Mouse (Mus musculus) liver, embryonic 12.5 days (tissue): ENCODE measurements around the gene Ccdc157. TPM values are rescaled to one million over a fixed set of nuclear protein-coding genes. Genes with fewer than 3 reads are reported as not detected.

Source experiments
- ATAC-seq: fragments of 200-750 bp; cut with Nextera tagmentation; 2 replicates; pipeline ENCODE4 v1.8.0; 2017; ENCODE audit warnings: moderate number of reproducible peaks, mild to moderate bottlenecking, moderate library complexity
- H3K27ac ChIP-seq: fragments of 300-500 bp; sonication (generic); 2 replicates; pipeline ENCODE4 v1.5.1; 2016; ENCODE audit warnings: mild to moderate bottlenecking
- H3K27me3 ChIP-seq: fragments of 300-500 bp; sonication (generic); replicated peaks from 2 replicates; pipeline ENCODE4 v1.6.1; 2016; ENCODE audit warnings: mild to moderate bottlenecking, moderate library complexity
- H3K36me3 ChIP-seq: fragments of 300-500 bp; sonication (generic); 2 replicates; pipeline ENCODE4 v1.6.1; 2016; ENCODE audit warnings: mild to moderate bottlenecking, moderate library complexity
- H3K4me1 ChIP-seq: fragments of 300-500 bp; sonication (generic); 2 replicates; pipeline ENCODE4 v1.6.1; 2016
- H3K4me2 ChIP-seq: fragments of 300-500 bp; sonication (generic); 2 replicates; pipeline ENCODE4 v1.6.1; 2016; ENCODE audit warnings: mild to moderate bottlenecking, moderate library complexity
- H3K4me3 ChIP-seq: fragments of 300-500 bp; sonication (generic); 2 replicates; pipeline ENCODE4 v1.5.1; 2016; ENCODE audit warnings: mild to moderate bottlenecking, moderate library complexity
- H3K9ac ChIP-seq: fragments of 300-500 bp; sonication (generic); 2 replicates; pipeline ENCODE4 v1.6.1; 2016; ENCODE audit warnings: mild to moderate bottlenecking, moderate library complexity
- H3K9me3 ChIP-seq: fragments of 300-500 bp; sonication (generic); replicated peaks from 2 replicates; pipeline ENCODE4 v1.6.1; 2016; ENCODE audit warnings: mild to moderate bottlenecking, moderate library complexity
- WGBS: fragments of 180-500 bp; shearing (Covaris S2); methylation state at CpG from one replicate; pipeline ENCODE4 v1.1.7; 2016; ENCODE audit not compliant: insufficient replicate concordance; 5-methylcytosine and 5-hydroxymethylcytosine counted together
- polyA plus RNA-seq: library from polyadenylated mRNA; unstranded; fragments of >200 nt; fragmentation: Nextera tagmentation; extraction: Ambion mirVana; gene quantifications from 2 replicates; pipeline ENCODE4 v1.2.1, GENCODE M21; 2016

Ccdc157 gene
- polyA plus RNA-seq, 1 experiment from 2014 or later = 1.4 TPM

GRCm38 (mm10) chr11:4174586-4174985 is 14.5 kb upstream of the Ccdc157 start:
- 89% methylated on average over 5 of the region's 5 CpGs for WGBS
- no peak overlapping the region for H3K4me3 ChIP-seq
- no peak overlapping the region for H3K9ac ChIP-seq
- H3K27me3 ChIP-seq = no peaks in the 10 kb centered on the region
- H3K36me3 ChIP-seq = peaks cover 100% of the 10 kb centered on the region
- H3K4me2 ChIP-seq = no peak overlapping the region
- H3K27ac ChIP-seq = no peak overlapping the region; the same call in 1 of the 2 replicates
- H3K4me1 ChIP-seq = no peaks in the 10 kb centered on the region
- H3K9me3 ChIP-seq = no peaks in the 10 kb centered on the region
- no peak for ATAC-seq

- ATAC-seq = no peak
- 76% methylated on average over 7 of the region's 7 CpGs for WGBS
- Histone ChIP-seq H3K36me3 (peaks cover 100% of the 10 kb centered on the region), H3K27me3 (no peaks in the 10 kb centered on the region), H3K9me3 (no peaks in the 10 kb centered on the region), H3K9ac (no peak overlapping the region), H3K4me1 (peaks cover 50% of the 10 kb centered on the region), H3K4me2 (no peak overlapping the region), H3K4me3 (no peak overlapping the region), H3K27ac (no peak overlapping the region)
Observed at GRCm38 (mm10) chr11:4166467-4167090, 6.5 kb upstream of the Ccdc157 start.

DNA sequence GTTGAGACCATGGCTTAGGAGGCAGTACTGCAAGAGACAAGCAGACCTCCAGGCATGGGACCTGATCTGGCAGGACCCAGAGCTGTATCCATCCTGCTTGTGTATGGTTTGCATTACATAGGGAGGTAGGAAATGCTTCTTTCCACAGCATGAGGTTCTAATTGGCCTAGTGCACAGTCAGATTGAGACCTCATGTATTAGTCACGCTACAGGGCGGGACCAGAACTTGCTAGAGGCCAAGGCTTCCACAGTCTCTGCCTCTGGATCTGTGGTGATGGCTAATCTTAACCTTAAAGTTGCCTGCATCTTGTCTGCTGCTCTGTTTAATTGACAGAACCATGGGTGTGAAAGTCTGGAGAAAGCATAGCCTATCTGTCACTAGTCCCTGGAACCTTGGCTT is 4.6 kb upstream of the Ccdc157 start:
- 83% methylated on average over 2 of the region's 2 CpGs for WGBS
- Histone ChIP-seq H3K9ac (no peak overlapping the region), H3K4me3 (no peak overlapping the region), H3K27me3 (no peaks in the 10 kb centered on the region), H3K4me1 (peaks cover 62% of the 10 kb centered on the region), H3K27ac (no peak overlapping the region), H3K4me2 (no peak overlapping the region), H3K36me3 (peaks cover 88% of the 10 kb centered on the region), H3K9me3 (no peaks in the 10 kb centered on the region)
- no peak for ATAC-seq

DNA sequence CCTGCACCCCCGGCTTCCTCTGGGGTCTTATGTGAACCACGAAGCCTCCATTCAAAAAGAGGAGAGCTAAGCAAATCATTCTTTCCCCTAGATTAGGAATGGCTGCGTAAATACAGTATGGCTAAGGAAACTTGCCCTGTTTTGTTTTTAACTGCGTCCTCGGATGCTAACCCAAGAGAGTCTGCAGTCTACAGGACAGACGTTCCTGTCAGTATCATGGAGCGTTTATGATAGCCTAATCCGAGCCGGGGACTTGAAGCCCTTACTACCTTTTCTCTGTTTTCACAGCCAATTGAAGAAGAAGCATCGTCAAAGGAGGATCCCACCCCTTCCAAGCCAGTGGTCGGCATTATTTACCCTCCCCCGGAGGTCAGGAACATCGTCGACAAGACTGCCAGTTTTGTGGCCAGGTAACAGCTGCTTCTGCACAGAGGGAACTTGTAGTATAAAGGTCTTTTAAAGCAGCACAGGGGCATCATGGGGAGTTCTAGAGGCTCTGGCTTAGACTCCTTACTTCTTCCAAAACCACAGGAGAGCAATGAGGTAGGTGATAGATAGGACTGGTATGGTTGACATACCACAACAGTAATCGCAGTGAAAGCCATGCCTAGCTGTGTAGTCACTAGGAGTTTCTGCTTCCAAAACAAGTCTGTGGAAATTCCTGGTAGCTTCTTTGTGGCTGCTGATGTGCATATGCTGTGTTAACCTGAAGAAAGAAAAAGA is 826 bp upstream of the Ccdc157 start:
- no peaks in the 10 kb centered on the region for H3K9me3 ChIP-seq
- H3K36me3 ChIP-seq = peaks cover 50% of the 10 kb centered on the region
- peak overlapping the region; percentile 92 for H3K9ac ChIP-seq
- H3K4me3 ChIP-seq = peak overlapping the region; percentile 91
- peak overlapping the region; percentile 83 for H3K27ac ChIP-seq
- peaks cover 66% of the 10 kb centered on the region for H3K4me1 ChIP-seq
- ATAC-seq = no peak
- 5% methylated on average over 15 of the region's 15 CpGs for WGBS
- no peaks in the 10 kb centered on the region for H3K27me3 ChIP-seq
- H3K4me2 ChIP-seq = peak overlapping the region; percentile 96

GRCm38 (mm10) chr11:4158676-4159075 is 1.4 kb downstream of the Ccdc157 start:
- Histone ChIP-seq H3K4me3 (no peak overlapping the region), H3K27me3 (no peaks in the 10 kb centered on the region), H3K36me3 (peaks cover 27% of the 10 kb centered on the region), H3K9ac (no peak overlapping the region), H3K9me3 (no peaks in the 10 kb centered on the region), H3K4me2 (no peak overlapping the region), H3K27ac (no peak overlapping the region), H3K4me1 (peaks cover 59% of the 10 kb centered on the region)
- no peak for ATAC-seq
- 80% methylated on average over 3 of the region's 3 CpGs for WGBS

DNA sequence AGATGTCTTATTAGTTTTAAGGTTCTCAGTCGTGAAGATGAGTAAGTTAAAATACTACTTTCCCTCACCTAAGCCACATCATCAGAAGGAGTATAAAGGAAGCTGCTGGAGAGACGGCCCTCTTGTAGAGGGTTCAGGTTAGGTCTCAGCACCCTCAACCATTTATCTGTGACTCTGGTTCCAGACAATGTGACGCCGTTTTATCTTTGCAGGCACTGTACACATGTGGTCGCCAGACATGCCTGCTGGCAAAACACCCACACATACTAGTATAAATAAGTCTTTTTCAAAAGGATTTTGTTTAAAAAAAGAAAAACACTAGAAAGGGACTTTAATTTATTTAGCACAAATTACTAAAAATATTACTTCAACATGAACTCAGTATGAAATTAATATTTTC is 4.5 kb downstream of the Ccdc157 start:
- Histone ChIP-seq H3K27me3 (no peaks in the 10 kb centered on the region), H3K27ac (no peak overlapping the region), H3K4me3 (no peak overlapping the region), H3K9me3 (no peaks in the 10 kb centered on the region), H3K9ac (no peak overlapping the region), H3K36me3 (no peaks in the 10 kb centered on the region), H3K4me1 (peaks cover 31% of the 10 kb centered on the region), H3K4me2 (no peak overlapping the region)
- ATAC-seq = peak; percentile 31; the same call in 1 of the 2 replicates
- 34% methylated on average over 5 of the region's 5 CpGs for WGBS

DNA sequence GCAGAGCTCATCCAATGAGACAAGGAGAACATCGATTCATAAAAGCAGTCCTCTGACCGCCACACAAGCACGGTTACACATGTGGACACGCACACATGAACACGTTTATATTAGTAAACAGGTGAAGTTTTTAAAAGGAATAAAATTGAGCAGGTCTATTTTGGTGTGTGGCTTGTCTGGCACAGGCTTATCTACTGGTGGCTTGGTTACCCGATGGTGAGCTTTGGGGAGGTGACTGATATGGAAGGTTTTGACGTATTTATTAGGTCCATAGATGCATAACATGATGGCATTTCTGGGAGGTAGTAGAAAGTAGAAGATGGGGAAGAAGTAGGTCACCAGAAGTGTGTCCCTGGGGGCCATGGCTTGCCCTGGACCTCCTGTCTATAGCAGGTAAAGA is 6.4 kb downstream of the Ccdc157 start:
- H3K4me2 ChIP-seq = no peak overlapping the region
- 75% methylated on average over 7 of the region's 7 CpGs for WGBS
- peaks cover 17% of the 10 kb centered on the region for H3K4me1 ChIP-seq
- no peak overlapping the region for H3K4me3 ChIP-seq
- no peaks in the 10 kb centered on the region for H3K27me3 ChIP-seq
- no peak overlapping the region for H3K27ac ChIP-seq
- H3K9me3 ChIP-seq = no peaks in the 10 kb centered on the region
- H3K9ac ChIP-seq = no peak overlapping the region
- no peaks in the 10 kb centered on the region for H3K36me3 ChIP-seq
- no peak for ATAC-seq

GRCm38 (mm10) chr11:4149886-4150285 is 10.2 kb downstream of the Ccdc157 start:
- H3K9ac ChIP-seq = no peak overlapping the region
- no peak overlapping the region for H3K27ac ChIP-seq
- no peaks in the 10 kb centered on the region for H3K36me3 ChIP-seq
- no peaks in the 10 kb centered on the region for H3K27me3 ChIP-seq
- H3K4me1 ChIP-seq = no peaks in the 10 kb centered on the region
- no peaks in the 10 kb centered on the region for H3K9me3 ChIP-seq
- H3K4me3 ChIP-seq = no peak overlapping the region
- no peak for ATAC-seq
- 74% methylated on average over 6 of the region's 6 CpGs for WGBS
- no peak overlapping the region for H3K4me2 ChIP-seq

- H3K9me3 ChIP-seq = no peaks in the 10 kb centered on the region
- no peak for ATAC-seq
- H3K36me3 ChIP-seq = peaks cover 3% of the 10 kb centered on the region
- H3K27me3 ChIP-seq = no peaks in the 10 kb centered on the region
- WGBS = 70% methylated on average over 9 of the region's 9 CpGs
- H3K27ac ChIP-seq = no peak overlapping the region
- no peak overlapping the region for H3K4me3 ChIP-seq
- H3K9ac ChIP-seq = no peak overlapping the region
- H3K4me2 ChIP-seq = no peak overlapping the region
- no peaks in the 10 kb centered on the region for H3K4me1 ChIP-seq
Observed at GRCm38 (mm10) chr11:4148536-4149156, 11.4 kb downstream of the Ccdc157 start.

- WGBS = 82% methylated on average over 5 of the region's 5 CpGs
- H3K4me3 ChIP-seq = no peak overlapping the region
- no peak overlapping the region for H3K27ac ChIP-seq
- H3K27me3 ChIP-seq = no peaks in the 10 kb centered on the region
- ATAC-seq = no peak
- no peak overlapping the region for H3K9ac ChIP-seq
- H3K36me3 ChIP-seq = peaks cover 8% of the 10 kb centered on the region
- no peaks in the 10 kb centered on the region for H3K4me1 ChIP-seq
- H3K9me3 ChIP-seq = no peaks in the 10 kb centered on the region
- no peak overlapping the region for H3K4me2 ChIP-seq
Observed at GRCm38 (mm10) chr11:4148120-4148519, 12.0 kb downstream of the Ccdc157 start.

- Histone ChIP-seq H3K4me1 (no peaks in the 10 kb centered on the region), H3K9me3 (no peaks in the 10 kb centered on the region), H3K9ac (no peak overlapping the region), H3K27ac (no peak overlapping the region), H3K4me2 (no peak overlapping the region), H3K4me3 (no peak overlapping the region), H3K36me3 (peaks cover 18% of the 10 kb centered on the region), H3K27me3 (no peaks in the 10 kb centered on the region)
- WGBS = 83% methylated on average over 10 of the region's 10 CpGs
- no peak for ATAC-seq
Observed at GRCm38 (mm10) chr11:4147098-4147497, 13.0 kb downstream of the Ccdc157 start.

DNA sequence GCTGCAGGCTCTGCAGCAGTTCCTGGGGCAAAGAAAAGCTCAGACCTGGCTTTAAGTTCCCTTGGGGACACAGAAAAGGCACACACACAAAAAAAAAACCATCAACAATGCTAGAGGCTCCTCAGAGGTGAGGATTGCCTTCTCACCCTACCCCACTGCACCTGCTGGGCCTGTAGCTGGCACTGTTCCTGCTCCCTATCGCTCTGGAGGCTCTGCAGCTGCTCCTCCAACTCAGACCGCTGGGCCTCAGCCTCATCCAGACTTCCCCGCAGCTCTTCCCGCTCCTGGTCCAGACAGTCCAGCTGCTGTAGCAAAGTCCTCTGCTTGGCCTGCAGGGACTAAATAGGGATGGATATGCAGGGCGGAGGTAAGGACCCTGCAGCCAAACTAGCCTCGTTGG is 13.7 kb downstream of the Ccdc157 start:
- H3K36me3 ChIP-seq = peaks cover 25% of the 10 kb centered on the region
- H3K27ac ChIP-seq = no peak overlapping the region
- no peak overlapping the region for H3K4me2 ChIP-seq
- no peaks in the 10 kb centered on the region for H3K27me3 ChIP-seq
- ATAC-seq = no peak
- no peaks in the 10 kb centered on the region for H3K9me3 ChIP-seq
- WGBS = 76% methylated on average over 6 of the region's 6 CpGs
- no peak overlapping the region for H3K9ac ChIP-seq
- H3K4me1 ChIP-seq = no peaks in the 10 kb centered on the region
- no peak overlapping the region for H3K4me3 ChIP-seq
